Mouse (Mus musculus) cerebellum, postnatal 36 days (tissue): Measurements from ENCODE around the gene Lnx2.

Source experiments
- DNase-seq, 2 experiments: peaks; one replicate each; pipeline ENCODE4 v3.0.0; 2021 to 2022; ENCODE audit warnings: mixed read lengths in 2 of 2

The Lnx2 gene

GRCm38 (mm10) chr5:147050816-147051499 is 25.4 kb downstream of the Lnx2 start:
- DNase-seq, result no peak

DNA sequence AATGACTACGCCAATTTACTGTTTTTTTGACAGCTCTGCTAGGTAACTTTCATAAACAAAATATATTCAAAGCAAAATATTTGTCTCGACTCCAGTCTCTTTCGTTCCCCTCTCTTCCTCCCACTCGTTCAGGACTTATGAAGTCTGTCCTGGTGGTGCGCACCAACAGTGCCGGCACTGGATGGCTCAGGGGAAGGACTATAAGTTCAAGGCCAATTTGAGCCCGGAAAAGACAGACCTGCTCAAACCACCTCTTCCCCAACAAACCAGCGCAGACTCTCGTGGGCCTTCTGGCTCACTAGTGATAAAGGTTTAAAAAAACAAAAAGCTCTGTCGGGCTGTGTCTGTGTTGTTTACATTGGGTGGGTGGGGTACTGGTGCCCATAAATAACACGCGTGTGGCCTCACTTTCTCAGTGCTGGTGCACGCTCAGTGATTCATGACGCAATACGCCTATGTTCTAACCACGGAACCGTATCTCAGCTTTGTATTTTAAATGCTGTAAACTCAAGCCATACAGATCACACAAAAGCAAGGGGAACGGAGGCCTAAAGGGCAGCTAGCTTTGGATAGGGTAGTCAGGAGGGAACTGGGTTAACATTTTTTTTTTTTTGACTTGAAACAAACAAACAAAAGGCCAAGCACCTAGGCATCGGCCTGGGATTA is 26.7 kb downstream of the Lnx2 start:
- no peak for DNase-seq

DNA sequence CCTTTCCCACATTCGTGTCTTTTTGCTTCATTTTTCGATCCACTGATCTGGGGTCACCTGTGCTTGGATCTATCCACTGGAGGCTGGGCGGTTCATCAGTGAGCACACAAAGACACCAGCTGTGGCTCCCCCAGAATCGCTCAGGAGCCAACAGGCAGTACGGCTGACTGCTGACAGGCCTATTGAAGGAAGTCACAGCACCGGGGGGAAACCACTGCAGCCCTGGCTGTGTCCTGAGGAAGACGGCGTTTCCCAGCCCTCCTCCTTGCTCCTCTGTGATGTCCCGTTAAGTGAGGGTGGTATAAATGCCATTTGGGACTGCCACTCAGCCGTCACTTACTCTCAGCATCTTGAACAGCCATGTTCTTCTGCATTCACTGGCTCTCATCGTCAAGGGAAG is 30.5 kb downstream of the Lnx2 start:
- DNase-seq, result no peak

GRCm38 (mm10) chr5:147045311-147045710 is 31.1 kb downstream of the Lnx2 start:
- DNase-seq, result no peak

DNA sequence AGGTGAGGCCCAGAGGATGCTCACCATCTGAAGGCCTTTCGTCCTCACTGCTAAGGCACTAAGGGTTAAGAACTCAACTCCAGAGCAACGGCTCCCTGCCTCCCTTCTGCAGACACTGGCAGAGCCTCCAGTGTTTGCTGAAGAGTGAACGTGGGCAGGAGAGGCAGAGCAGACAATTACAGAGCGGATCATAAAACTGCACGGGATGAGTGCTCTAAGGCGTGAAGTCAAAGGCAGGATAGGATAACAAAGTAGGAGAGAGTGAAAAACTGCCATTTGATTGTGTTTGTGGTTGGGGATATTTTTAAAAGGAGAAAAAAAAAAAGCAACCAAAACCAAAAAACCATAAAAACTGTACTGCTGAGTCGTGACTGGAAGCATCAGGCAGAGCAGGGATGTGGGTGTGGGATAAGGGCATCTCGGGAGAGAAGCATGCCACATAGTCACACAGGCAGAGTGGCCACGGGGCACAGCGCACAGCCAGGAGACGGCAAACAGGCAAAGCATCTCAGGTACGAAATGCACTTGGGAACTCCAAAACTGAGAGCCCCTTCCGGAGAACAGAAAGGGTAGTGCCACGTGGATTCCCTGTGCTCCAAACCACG is 33.0 kb downstream of the Lnx2 start:
- DNase-seq, result no peak

- DNase-seq, result no peak
Measured at GRCm38 (mm10) chr5:147041965-147042937, 34.1 kb downstream of the Lnx2 start.

GRCm38 (mm10) chr5:147039394-147039793 is 37.0 kb downstream of the Lnx2 start:
- DNase-seq, result no peak

DNA sequence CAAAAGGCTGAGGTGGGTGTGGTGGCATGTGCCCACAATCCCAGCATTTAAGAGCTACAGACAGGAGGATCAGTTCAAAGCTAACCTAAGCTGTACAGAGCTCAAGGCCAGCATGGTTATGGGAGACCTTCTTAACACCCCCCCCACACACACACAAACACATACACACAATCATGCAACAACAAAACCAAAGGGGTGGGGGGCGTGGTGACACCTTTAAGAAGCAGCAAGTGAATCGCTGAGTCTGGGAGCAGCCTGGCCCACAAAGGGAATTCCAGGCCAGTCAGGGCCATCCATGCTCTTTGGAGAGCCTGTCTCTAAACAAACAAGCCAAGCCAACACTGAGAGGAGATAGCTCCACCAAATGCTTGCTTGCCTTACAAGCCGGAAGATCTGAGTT is 38.8 kb downstream of the Lnx2 start:
- no peak for DNase-seq

- DNase-seq, result no peak
Measured at GRCm38 (mm10) chr5:147036661-147037060, 39.7 kb downstream of the Lnx2 start.

DNA sequence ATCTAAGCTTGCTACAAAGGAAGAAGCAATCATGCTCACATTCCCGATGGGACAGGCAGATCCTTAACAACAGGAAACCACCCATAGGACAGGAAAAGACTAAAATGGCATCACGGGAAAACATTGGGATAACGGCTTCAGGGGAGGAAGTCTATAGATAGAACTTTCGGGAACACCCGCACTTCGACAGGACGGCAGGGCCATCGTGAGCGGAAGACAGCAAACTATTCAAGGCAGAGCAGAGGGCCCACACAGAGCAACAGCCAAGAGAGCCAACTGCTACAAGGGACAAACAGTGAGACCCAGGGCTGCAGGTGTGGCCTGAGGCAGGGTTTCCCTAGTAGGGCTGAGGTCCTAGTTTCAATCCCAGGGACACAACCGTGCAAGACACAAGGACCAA is 40.4 kb downstream of the Lnx2 start:
- DNase-seq, result no peak

DNA sequence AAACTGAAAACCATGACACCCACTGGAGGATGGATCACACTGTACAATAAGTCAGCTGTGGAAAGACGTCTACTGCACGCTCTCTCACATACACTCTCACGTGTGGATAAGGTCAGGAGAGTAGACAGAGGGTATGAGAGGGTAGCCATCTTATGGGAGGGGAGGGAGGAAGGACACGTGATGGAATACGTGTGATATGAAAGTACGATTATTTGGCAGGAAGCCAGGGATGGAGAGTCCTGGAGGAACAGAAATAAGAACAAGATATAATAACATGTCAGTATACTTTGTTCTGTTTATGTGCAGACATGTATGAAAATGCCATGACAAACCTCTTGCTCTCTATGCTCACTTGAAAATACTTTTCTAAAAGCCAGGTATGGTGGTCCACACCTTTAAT is 41.1 kb downstream of the Lnx2 start:
- DNase-seq, result no peak

DNA sequence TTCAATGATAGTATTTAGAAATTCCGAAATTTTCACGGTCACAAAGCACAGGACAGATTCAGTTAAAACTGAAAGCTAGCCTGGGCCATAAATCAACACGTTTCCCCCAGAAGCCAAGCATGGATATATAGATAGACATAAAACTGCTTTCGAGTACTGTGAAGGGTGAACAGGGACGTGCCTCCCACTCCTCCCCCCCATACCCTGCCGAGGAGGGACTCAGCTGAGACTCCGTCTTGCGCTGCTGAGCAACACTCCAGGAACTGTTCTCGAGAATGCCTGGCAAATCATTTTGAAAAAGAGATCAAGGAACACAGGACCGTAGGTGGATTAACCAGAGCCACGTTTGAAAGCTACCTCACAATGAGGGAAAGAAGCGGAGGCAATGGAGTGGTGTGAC is 42.1 kb downstream of the Lnx2 start:
- DNase-seq, result no peak

DNA sequence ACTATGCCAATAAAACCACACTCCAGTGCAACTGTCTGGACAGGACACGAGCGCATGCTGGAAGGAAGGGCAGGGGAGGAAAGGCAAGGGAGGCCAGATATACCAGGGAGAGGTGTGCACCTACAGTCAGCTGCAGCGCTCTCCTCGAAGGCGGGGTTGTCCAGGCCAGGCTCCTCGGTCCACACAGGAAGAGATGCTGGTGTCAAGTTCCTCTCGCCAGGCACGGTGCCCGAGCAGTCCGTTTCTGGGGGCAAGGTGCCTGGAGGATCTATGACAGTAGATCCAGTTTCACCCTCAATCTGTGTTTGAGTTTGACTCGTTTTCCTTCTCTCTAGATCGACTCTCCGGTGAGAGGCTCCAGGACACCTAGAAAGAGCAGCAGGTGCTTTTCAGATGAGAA is 43.2 kb downstream of the Lnx2 start:
- no peak for DNase-seq

DNA sequence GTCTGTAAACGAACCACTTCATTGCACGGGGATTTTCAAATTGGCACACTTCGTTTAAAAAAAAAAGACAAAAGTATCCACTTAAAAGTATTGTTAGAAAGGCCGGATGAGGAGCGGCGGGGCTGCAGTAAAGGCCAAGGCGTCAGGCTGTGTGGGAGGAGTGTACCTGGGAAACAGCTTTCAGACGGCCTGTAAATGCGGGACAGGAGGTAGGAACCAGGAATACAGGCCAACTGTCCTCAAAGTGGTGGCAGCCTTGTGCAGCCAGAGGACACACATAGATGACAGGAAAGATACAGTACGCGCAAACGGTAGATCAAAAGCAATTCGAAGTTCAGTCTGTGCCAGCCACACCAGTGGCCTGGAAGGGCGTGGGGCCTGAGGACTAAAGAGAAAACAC is 45.1 kb downstream of the Lnx2 start:
- no peak for DNase-seq

DNA sequence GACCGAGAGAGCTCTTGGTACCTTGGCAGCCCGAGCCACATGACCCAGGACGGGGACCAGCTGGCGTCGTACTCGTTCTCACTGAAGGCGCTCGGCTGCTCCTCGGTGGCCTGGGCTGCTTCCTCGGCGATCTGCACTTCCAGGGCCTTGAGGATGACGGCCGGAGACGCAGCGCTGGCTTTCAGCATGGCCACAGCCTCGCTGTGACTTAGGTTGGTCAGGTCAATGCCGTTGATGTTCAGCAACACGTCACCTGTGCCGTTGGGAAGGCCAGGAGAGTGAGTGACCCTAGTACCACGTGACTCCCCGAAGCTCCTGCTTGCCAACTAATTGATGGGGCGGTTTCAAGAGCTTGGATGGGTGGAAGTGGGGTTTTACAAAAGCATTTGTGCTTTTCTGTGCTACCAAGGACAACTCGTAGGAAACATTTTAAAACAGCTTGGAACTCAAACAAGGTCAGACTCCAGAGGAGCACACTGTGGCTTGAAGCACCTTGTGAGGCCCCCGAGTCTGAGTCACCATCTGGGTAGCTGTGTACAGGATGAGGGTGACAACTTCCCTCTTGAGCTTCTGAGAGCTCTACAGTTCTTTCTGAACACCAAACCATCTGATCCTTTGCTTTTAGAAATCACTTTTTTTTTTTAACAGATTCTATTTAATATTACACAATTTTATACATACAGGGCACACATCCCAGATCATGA is 51.9 kb downstream of the Lnx2 start:
- DNase-seq, result peak; percentile 70 to 71

GRCm38 (mm10) chr5:147023245-147023970 is 53.0 kb downstream of the Lnx2 start:
- DNase-seq, result peak; percentile 81 to 83

- DNase-seq, result peak in 1 of 2 experiments; percentile 50
Measured at GRCm38 (mm10) chr5:147021546-147022265, 54.7 kb downstream of the Lnx2 start.

DNA sequence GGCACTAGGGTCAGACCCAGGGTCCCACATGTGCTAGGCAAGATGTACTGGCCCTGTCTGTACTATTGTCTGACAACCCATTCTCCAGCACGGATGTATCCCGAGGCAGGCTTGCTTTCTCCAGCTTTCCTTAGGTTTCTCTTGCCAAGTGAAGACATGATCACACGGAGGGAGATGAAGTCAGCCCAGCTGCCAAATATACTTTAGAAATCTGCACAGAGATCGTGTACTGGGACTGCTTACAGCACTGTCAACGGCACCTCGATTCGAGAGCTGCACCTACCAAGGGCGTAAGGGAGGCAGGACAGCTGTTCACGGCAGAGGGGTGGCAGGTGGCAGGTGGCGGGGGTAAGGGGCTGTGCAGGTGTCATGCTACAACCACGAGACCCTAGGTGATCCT is 55.8 kb downstream of the Lnx2 start:
- DNase-seq, result no peak

DNA sequence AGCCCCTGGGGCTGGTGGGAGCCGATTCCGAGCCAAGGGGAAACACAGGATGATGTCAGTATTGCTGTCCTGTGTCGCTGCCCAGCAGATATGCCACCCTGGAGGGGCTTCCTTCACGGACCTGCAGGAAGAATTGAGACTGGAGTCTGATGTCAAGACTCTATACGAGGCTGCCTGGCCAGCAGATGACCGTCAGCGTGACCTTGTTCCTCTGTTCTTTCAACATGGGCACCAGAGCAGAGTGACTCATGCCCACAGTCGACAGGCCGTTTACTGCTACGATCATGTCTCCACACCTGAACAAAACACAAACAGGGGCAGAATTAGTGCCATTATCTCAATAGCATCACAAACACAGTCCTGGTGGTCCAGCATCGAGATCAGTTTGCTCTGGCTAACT is 57.6 kb downstream of the Lnx2 start:
- DNase-seq, result no peak

DNA sequence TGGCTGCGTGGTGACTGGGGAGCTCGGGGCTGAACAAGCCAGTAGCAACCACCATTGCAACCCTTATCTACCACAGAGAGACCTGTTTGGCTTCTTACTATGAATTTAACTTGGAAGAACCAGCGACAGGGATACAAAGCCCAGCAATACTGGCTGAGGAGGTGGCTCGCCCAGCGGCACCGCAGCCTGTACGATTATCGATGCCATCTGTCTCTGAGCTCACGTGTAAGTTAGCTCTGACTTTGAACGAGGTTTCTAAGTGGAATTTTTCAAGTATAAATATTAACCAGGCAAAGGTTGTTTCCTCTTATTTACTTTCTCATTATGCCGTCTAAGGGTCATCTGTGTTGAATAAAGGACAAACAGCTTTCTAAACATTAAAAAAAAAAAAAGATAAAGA is 58.9 kb downstream of the Lnx2 start:
- DNase-seq, result no peak

DNA sequence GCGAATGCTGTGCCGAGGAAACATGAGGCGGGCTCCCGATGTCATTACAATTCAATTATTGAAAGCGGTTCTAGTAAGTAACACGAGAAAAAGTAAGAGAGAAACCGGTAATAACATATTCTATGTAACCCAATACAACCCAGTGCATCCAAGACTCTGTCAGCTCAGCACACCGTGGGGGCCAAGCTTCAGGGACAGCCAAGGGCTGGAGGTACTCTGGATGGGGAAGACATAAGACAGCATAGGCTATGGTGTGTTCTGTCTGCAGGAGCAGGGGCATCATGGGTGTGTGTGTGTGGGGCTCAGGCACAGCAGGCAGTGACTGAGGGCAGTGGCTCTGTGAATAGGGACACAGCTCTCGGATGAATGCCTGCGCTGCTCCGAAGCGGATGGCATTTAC is 59.8 kb downstream of the Lnx2 start:
- no peak for DNase-seq
